Mouse (Mus musculus): ENCODE results near the gene Miga1.

Gene Miga1

DNA sequence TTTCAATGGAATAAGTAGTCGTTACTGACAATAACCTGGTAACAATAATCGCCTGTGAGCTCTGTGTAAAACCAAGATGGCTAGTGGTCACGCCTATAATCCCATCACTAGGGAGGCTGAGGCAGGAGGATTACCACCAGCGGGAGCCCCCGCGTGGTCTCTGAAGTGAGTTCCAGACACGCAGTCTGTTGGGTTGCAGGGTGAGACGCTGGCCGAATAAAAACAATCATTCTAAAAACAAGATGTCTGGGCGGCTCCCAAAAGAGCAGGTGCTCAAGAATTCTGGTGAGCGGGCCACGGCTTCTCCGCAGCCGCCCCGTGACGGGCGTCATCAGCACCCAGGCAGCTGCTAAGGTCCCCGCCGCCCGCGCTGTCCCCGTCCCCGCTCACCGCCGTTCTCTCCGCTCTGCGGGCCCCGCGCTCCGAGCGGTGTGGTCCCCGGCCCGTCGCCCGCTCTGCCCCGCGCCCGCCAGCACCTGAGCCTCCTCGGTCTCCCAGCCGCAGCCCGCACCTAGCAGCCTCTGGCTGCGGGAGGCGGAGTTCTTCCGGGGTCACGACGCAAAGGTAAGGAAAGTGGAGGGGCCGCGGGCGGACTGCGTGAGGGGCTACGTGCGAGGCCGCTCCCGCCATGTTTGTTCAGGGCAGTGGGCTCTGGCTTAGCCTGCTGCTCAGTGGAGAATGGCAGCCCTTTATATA, at the start of gene Miga1:
TSS of gene Miga1 (minus strand) at position 546 of the 696 bp plus-strand sequence.
- peak; percentile 80 for DNase-seq

DNA sequence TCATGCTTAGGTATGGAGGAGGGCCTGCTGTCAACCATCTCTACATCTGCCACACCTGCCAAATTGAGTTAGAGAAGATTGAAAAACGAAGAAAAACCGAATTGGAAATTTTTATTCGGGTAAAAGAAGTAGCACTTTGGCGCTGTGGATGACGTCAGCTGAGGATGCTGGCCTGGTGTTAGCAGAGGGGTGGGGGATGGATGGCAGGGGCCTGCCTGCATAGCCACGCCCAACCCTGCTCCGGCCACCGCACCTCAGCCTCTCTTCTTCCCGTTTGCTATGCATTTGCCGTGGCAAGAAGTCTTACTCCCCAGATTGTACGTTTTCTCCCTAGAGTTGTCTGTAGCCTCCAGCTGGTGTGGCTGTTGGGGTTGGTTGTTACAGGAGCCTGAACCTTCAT, 43.9 kb upstream of the Miga1 start:
- DNase-seq: no peak

DNA sequence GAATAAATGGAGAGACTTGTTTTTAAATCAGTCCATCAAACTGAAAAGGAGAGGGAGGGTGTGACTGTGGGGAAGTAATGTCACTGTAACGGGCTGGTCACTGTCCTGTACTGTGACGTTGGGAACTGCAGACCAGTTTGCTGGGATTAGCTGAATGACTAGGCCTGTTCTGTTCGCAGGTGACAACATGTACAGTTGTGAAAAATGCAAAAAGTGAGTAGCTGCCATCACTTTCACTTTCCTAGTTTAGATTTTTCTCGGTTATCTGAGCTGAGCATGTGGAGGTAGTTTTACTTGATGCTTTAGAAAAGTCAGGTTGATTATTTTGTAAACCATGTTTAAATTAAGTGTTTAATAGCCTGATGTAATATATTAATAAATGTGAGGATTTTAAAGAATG, 35.9 kb upstream of the Miga1 start:
- DNase-seq: no peak

DNA sequence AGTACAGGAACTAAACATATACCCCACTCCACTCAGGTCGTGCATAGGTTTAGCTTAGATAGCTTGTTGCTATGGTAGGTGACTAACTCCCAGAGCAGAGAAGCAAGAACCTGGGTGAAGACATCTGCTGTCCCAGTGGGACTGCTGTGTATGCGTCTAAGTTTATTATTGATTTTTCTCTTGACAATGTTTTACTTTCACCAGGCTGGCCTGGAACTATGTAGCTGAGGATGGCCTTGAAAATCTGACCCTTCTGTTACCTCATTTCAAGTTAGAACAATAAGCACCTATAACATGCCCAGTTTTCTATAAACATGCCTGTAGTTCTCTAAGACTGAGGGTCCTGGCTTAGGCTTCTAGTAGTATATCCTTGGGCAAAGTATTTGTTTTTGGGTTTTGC, 24.0 kb upstream of the Miga1 start:
- DNase-seq: no peak

DNA sequence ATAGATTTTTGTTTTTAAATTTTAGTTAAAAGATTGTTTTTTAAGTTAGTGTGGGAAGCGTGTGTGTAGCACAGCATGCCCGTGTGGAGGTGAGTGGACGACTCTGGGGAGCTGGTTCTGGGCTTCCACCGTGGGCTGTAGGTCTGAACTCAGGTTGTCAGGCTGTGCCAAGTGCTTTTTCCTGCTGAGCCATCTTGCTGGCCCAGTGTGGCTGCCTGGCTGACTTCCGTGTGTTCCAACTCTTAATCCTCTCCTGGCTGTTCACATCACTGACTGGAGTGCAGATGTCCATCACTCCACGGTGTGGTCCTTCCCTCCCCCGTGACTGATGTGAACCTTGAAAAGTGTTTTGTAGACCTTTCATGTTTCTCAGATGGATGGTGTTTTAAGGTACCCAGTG, 18.9 kb upstream of the Miga1 start:
- DNase-seq: no peak

DNA sequence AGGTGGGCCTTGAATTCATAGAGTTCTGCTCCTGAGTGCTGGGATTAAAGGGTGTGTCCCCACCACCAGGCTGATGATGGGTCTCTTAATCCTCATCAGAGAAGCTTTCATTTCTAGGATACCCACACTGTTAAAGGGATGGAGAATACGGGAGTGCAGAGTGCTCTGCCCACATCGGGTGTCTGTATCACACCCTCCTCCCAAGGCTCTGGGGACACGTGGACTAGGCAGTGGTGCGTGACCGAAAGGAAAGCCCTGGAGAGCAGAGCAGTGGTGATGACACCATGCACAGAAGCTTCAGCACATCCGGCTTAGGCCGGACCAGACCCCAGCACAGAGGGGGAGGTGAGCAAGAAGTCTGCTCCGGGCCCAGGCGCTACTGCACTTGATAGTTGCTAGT, 16.5 kb upstream of the Miga1 start:
- DNase-seq: no peak

DNA sequence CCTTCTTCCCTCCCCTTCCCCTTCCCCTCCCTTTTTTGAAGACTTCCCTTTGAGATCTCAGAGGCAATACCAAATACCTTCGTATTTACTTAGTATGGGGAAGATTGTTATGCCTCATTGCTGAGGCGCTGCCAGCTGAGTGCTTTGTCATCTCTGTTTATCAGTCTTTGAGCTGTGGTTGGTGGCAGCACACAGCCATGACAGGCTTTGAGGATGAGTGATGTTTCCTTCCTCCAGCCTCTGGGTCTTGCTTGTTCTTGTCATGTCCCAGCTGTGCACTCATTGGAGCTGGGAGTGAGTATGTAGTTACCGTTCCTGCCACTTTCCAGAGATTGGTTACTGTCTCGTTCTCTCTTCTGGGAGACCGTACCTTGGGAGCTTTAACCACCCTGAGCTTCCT, 15.2 kb upstream of the Miga1 start:
- peak; percentile 76 for DNase-seq

DNA sequence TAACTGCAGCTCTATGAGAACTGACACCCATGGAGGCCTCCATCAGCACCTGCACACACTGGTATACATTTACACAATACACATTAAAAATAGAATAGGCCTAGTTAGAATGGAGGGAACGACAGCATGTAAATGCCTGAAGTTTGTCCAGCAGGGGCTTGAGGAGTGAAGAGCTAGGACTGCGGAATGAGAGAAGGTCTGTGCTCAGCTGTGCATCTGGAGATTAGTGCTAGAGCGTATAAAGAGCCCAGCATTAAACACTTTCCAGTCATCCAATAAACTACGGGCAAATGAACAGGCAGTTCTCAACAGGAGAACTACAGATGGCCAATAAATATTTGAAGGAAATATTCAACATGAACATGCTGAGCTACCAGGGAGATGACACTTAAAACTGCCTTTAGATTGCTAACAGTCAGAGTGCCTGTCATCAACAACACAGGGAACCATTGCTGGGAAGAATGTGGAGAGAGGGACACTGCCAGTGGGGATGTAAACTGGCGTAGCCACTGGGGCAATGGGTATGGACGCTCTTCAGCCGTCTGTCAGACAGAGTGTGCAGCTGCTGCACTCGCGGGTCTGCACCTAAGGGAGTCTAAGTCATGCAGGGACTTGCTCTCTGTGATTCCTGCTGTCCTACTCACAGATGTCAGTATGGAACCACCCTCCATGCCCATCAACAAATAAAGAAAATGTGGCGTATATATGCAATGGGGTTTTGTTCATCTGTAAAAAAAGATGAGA, 13.4 kb upstream of the Miga1 start:
- no peak for DNase-seq

DNA sequence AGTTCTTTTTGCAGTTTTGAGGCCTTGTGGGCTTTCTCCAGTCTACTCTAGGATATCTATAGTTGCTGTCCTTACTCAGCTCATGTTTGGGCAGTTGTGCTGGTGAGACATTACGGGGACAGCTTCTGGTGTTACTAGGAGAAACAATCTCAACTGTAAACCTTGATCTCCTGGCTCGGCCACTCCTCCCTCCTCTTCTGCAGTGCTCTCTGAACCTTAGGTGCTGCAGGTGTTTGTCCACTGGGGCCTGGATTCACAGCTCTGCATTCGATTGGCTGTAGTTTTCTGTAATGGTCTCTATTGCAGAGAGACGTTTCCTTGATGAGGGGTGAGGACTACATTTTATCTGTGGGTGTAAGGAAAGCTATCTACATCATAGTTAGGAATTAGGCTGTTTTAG, 12.1 kb upstream of the Miga1 start:
- DNase-seq: no peak

DNA sequence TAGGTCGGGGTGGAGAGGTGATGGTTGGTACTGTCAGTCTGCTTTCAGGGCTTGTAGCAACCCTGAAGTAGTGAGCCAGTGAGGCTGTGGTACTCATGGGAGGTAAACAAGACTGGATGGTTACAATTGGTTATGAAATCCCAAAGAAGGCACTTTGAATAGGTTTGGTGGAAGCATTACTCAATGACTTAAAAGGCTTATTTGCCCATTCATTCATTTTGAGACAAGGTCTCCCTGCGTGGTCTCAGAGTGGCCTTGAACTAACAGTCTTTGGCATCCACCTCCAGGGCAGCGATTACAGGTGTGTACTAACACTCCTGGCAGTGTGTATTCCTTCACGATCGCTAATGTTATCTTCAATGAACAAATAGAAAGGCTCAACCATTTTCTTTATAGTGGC, 10.8 kb upstream of the Miga1 start:
- DNase-seq: no peak

DNA sequence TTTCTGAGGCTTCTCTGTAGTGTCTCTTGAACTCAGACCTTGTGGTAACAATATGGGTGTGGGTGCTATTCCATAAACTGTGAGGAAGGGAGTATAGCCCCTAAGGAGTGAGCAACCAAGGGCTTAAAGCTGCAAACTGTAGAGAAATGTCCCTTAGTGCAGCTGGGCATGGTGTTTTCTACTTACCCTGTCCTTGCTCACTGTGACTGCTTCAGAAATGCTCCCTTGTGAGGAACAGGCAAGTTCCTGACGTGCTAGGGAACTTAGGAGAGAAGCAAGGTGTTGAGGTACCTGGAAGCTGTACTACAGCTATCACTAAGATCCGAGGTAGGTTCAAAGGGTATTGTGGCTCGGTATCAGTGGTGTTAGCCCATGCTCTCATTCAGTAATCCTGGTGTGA, 10.2 kb upstream of the Miga1 start:
- DNase-seq: no peak

DNA sequence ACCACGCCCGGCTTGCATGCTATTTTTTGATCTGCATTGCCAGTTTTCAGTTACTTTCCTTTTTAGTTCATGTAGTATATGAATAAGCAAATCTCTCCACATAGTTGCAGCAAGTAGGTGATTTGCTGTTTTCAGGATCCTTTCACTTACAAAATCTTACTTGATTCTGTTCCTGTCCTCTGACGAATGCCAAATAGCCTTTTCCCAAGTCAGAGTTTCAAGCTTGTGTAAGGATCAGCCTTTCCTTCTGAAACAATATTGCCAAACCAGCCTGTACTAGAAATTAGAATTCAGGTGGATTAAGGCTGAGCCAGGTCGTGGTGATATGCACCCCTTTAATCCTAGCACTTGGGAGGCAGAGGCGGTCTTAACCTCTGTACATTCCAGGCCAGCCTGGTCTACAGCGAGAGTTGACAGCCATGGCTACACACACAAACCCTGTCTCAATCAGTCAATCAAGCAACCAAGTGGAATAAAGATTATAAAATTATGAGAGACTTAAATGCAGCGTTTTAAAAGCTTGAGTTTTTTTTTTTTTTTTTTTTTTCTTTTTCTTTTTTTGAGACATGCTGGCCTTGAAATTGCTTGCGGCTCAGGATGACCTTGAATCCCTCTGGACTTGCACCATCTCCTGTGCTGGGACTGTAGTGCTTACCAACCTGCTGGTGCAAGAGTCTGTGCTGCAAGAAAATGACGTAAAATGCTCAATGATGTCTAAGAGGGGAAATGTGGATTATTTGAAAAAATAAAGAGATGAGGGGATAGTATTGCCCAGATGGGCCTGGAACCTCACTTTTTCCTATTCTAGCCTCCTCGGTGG, 8.0 kb upstream of the Miga1 start:
- DNase-seq: no peak

DNA sequence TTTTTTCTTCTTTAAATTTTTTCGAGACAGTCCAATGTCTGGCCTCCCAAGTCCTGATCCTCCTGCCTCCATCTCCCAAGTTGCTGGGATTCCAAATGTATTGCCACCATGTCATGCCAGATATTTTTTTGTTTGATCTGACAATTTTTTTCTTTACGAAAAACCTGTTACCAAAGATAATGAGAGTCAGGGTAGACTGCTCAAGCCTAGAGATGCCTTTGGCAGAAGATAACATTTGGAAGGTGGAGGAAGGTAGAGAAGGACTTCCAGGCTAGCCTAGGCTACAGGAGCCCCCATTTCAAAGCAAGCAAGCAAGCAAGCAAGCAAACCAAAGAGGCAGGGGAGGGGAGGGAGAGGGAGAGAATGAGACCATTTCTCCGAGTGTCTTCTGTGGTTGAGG, 7.0 kb upstream of the Miga1 start:
- no peak for DNase-seq

DNA sequence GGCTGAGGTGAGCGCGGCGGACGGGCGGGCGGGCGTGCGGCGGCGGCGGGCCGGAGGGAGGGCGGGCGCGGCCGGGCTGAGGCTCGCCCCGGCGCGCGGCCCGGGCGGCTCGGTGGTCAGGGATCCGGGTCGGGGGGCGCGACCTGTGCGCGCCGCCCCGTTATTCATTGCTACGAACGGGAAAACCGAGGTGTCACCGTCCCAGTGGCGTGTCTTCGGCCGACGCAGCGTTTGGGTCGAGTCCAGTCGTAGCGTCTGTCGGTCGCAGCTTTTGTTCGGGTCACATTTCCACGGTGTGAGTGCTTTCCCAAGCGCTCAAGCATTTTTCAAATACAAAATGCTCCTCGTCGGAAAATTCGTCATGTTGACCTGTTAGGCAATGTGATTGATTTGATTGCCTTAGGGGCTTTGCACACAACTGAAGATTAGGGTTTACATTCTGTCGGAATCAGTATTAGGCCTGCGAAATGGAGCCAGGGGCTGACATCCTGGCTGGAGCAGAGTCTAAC, 6.5 kb upstream of the Miga1 start:
- peak; percentile 63 for DNase-seq

DNA sequence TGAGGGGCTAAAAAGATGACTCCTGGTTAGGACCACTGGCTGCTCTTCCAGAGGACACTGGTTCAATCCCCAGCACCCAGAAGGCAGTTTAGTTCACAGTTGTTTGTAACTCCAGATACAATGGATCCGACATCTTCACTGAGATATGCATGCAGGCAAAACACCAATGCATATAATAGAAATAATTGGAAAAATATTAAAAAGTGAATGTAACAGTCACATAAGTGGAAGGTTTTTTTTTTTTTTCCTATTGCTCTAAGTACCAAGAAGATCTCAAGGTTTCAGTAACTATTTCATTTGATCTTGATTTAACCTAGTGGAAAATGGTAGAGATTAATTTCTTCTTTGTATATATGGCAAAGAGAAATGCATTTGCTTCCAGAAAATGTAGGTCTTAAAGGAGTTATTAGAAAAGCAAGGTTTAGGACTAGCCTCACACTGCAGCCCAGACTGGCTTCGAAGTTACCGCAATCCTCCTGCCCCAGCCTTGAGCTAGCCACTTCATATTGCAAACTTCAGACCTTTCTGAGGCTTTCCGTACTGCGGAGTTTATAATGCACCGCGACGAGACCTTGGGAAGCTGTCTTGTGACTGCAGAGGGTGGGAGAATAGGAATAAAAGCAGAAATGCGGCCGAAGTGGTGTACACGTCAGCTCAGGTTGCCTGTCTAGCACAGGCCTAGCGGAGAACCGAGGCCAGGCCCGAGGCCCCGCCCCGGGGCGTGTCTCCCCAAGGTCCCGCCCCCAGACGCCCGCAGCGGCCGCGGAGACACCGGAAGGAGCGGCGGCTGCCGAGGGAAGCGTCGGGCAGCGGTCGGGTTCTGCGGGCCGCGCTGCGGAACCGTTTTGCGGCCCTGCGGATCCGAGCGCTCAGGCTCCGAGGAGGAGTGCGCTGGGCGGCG, 5.8 kb upstream of the Miga1 start, which contains the start of gene Usp33:
TSS of gene Usp33 (plus strand) at position 747 of the 901 bp plus-strand sequence.
- peak; percentile 96 for DNase-seq

DNA sequence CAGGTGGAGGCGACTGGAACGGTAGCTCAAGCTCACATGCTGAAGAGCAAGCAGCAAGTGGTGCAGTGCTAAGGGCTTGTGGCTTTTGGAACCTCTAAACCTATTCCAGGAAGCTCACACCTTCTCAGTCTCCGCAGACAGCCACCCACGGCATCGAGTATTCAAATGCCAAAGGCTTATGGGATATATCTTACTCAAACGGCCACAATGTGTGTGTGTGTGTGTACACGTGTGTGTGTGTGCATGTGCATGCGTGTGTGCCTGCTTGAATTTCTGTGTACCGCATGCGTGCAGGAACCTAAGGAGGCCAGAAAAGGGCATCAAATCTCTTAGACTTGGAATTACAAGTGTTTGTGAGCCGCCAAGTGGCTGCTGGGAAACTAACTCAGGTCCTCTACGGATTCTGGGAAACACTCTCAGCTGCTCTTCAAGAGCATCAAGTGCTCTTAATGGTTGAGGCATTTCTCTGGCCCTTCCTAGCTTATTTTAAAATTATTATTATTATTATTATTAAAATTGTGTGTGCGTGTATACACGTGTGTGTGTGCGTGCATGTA, 2.8 kb upstream of the Miga1 start:
- DNase-seq: peak; percentile 53

DNA sequence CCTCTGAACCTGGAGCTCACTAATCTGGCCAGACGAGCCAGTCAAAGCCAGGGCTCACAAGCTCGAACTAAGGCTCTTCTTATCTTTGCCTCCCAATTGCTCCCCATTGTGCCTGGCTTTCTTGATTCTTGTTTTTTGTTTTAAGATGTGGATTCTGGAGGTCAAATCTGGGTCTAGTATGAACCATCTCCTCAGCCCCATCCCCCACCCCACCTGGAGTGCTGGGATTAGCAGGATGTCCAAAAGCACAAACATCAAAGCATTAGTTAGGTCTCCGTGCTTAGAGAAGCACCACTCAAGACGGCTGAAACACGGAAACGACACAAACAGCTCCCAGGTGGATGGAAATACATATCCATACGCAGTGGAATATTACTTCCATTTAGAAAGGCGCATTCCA, 4.1 kb downstream of the Miga1 start:
- DNase-seq: no peak

DNA sequence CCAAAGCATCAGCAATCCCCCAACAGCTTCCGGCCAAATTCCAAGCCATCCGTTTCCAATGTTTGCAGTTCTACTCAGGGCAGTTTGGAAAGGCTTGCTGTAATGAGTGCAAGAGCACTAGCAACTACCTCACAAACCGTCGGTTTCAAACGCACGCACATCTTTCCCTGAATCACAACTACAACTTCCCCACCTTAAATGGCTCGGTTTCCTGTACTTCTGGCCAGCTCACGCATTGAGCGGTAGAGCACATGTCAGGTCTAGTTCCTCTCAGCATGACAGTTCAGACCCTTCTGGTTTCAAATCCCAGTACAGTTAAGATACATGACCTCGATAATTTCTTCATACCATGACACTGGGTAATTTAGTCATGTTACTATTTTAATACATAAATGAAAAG, 6.6 kb downstream of the Miga1 start:
- DNase-seq: no peak

DNA sequence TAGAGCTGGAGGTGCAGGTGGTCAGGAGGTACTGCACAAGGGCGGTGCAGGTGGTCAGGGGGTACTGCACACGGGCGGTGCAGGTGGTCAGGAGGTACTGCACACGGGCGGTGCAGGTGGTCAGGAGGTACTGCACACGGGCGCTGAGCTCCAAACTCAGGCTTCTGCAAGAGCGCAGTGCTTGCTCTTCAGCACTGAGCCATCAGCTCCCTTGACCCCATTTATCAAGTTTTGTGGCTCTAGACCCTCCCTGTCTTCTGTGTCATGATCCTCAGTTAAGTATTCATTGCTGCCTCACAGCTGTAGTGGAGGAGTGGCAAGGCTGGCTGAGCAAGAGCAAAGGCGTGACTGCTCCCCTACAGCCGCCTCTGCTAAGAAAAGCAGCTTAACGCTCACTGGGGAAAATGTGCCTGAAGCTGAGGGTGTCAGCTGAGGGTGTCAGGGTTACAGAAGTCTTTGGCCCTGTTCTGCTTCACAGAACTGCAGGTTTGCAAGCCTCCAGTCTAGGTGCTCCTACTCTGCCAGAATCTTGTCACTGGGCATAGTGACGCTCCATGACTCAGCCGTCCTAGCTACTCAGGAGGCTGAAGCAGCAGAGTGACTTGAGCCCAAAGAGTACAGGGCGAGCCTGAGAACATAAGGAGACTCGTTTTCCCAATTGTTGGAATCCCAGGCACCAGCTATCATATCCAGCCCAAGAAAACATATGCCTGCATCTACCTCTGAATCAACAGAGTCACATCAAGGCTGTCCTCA, 7.5 kb downstream of the Miga1 start:
- DNase-seq: no peak

DNA sequence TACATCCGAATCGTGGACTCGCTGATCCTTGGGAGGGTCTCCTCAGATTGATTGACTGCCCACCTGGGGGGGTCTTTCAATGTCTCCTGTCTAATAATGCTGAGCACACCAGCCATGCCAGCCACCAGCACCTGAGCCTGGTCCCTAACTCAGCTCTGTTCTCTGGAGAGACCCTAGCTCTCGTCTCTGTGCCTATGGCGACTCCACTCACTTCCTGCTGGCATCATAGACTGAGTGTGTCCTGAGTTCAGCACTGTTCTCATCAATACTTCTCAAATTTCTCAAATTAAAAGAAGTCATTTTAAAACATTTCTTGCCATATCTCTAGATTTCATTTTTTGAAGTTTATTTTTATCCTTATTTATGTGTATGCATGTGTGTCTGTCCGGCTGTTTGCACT, 8.1 kb downstream of the Miga1 start:
- DNase-seq: no peak

Data from lung, postnatal 10 days (tissue).